Mouse (Mus musculus) heart, embryonic 15.5 days (tissue): ENCODE results near the gene Rdh7. TPM values are rescaled to one million over a fixed set of nuclear protein-coding genes. Genes with fewer than 3 reads are reported as not detected.
"Not testable (repeated sequence)": the region's sequence is repeated elsewhere in the genome, so short reads cannot be mapped to it uniquely, and the experiment has no call there.

Experiments
- ATAC-seq: fragments of 200-750 bp; cut with Nextera tagmentation; replicated peaks from 2 replicates; pipeline ENCODE4 v1.8.0; 2017; ENCODE audit warnings: low read depth, moderate TSS enrichment; ENCODE audit not compliant: insufficient number of reproducible peaks, insufficient read depth, low FRiP score
- H3K27ac ChIP-seq: fragments of 300-500 bp; sonication (generic); 2 replicates; pipeline ENCODE4 v1.5.1; 2015; ENCODE audit warnings: mild to moderate bottlenecking, inconsistent platforms
- H3K27me3 ChIP-seq: fragments of 300-500 bp; sonication (generic); 2 replicates; pipeline ENCODE4 v1.6.1; 2015; ENCODE audit warnings: inconsistent platforms
- H3K36me3 ChIP-seq: fragments of 300-500 bp; sonication (generic); 2 replicates; pipeline ENCODE4 v1.6.1; 2015; ENCODE audit warnings: mild to moderate bottlenecking, inconsistent platforms
- H3K4me1 ChIP-seq: fragments of 300-500 bp; sonication (generic); replicated peaks from 2 replicates; pipeline ENCODE4 v1.6.1; 2015; ENCODE audit warnings: inconsistent platforms
- H3K4me2 ChIP-seq: fragments of 300-500 bp; sonication (generic); 2 replicates; pipeline ENCODE4 v1.6.1; 2015; ENCODE audit warnings: inconsistent platforms, mild to moderate bottlenecking, moderate library complexity
- H3K4me3 ChIP-seq: fragments of 300-500 bp; sonication (generic); 2 replicates; pipeline ENCODE4 v1.5.1; 2015; ENCODE audit warnings: mild to moderate bottlenecking, inconsistent platforms
- H3K9ac ChIP-seq: fragments of 300-500 bp; sonication (generic); 2 replicates; pipeline ENCODE4 v1.6.1; 2015; ENCODE audit warnings: mild to moderate bottlenecking, inconsistent platforms
- H3K9me3 ChIP-seq: fragments of 300-500 bp; sonication (generic); replicated peaks from 2 replicates; pipeline ENCODE4 v1.6.1; 2016; ENCODE audit warnings: inconsistent platforms
- WGBS: fragments of 180-500 bp; shearing (Covaris S2); methylation state at CpG from one replicate; pipeline ENCODE4 v1.1.7; 2015; ENCODE audit warnings: mixed read lengths; 5-methylcytosine and 5-hydroxymethylcytosine counted together
- polyA plus RNA-seq: library from polyadenylated mRNA; unstranded; fragments of >200 nt; fragmentation: Nextera tagmentation; extraction: Ambion mirVana; gene quantifications from 2 replicates; pipeline ENCODE4 v1.2.1, GENCODE M21; 2015

Rdh7 gene
- polyA plus RNA-seq, 1 experiment from 2014 or later = not detected

- Histone ChIP-seq H3K9me3 (no peaks in the 10 kb centered on the region), H3K27ac (no peak overlapping the region), H3K27me3 (no peaks in the 10 kb centered on the region), H3K4me1 (no peaks in the 10 kb centered on the region), H3K36me3 (no peaks in the 10 kb centered on the region), H3K4me2 (no peak overlapping the region), H3K9ac (no peak overlapping the region), H3K4me3 (no peak overlapping the region)
- WGBS = 92% methylated on average over 1 of the region's 1 CpGs
- ATAC-seq = no peak
Observed at GRCm38 (mm10) chr10:127915578-127915977, 27.0 kb upstream of the Rdh7 start.

- Histone ChIP-seq H3K4me2 (no peak overlapping the region), H3K4me3 (no peak overlapping the region), H3K9me3 (no peaks in the 10 kb centered on the region), H3K27ac (no peak overlapping the region), H3K4me1 (peaks cover 4% of the 10 kb centered on the region; the same call in 1 of the 2 replicates), H3K36me3 (no peaks in the 10 kb centered on the region), H3K9ac (no peak overlapping the region), H3K27me3 (no peaks in the 10 kb centered on the region)
- ATAC-seq = no peak
Observed at GRCm38 (mm10) chr10:127907386-127907951, 18.9 kb upstream of the Rdh7 start.

GRCm38 (mm10) chr10:127906138-127906537 is 17.5 kb upstream of the Rdh7 start:
- Histone ChIP-seq H3K4me2 (no peak overlapping the region), H3K4me3 (no peak overlapping the region), H3K27ac (no peak overlapping the region), H3K4me1 (peaks cover 4% of the 10 kb centered on the region; the same call in 1 of the 2 replicates), H3K9me3 (no peaks in the 10 kb centered on the region), H3K27me3 (no peaks in the 10 kb centered on the region), H3K9ac (no peak overlapping the region), H3K36me3 (no peaks in the 10 kb centered on the region)
- 92% methylated on average over 2 of the region's 2 CpGs for WGBS
- no peak for ATAC-seq

GRCm38 (mm10) chr10:127904718-127905446 is 16.3 kb upstream of the Rdh7 start:
- Histone ChIP-seq H3K36me3 (no peaks in the 10 kb centered on the region), H3K27me3 (no peaks in the 10 kb centered on the region), H3K9ac (no peak overlapping the region), H3K4me3 (no peak overlapping the region), H3K4me2 (no peak overlapping the region), H3K27ac (no peak overlapping the region), H3K4me1 (peaks cover 4% of the 10 kb centered on the region; the same call in 1 of the 2 replicates), H3K9me3 (no peaks in the 10 kb centered on the region)
- WGBS = 47% methylated on average over 7 of the region's 7 CpGs
- no peak for ATAC-seq

GRCm38 (mm10) chr10:127903116-127903515 is 14.5 kb upstream of the Rdh7 start:
- H3K36me3 ChIP-seq = no peaks in the 10 kb centered on the region
- no peaks in the 10 kb centered on the region for H3K9me3 ChIP-seq
- H3K27me3 ChIP-seq = no peaks in the 10 kb centered on the region
- no peak overlapping the region for H3K27ac ChIP-seq
- H3K4me2 ChIP-seq = no peak overlapping the region
- 35% methylated on average over 1 of the region's 1 CpGs for WGBS
- H3K4me3 ChIP-seq = no peak overlapping the region
- peaks cover 4% of the 10 kb centered on the region; the same call in 1 of the 2 replicates for H3K4me1 ChIP-seq
- no peak for ATAC-seq
- H3K9ac ChIP-seq = no peak overlapping the region

- Histone ChIP-seq H3K27ac (no peak overlapping the region), H3K4me1 (peaks cover 4% of the 10 kb centered on the region; the same call in 1 of the 2 replicates), H3K27me3 (no peaks in the 10 kb centered on the region), H3K36me3 (no peaks in the 10 kb centered on the region), H3K4me2 (no peak overlapping the region), H3K9me3 (no peaks in the 10 kb centered on the region), H3K4me3 (no peak overlapping the region), H3K9ac (no peak overlapping the region)
- ATAC-seq = no peak
- WGBS = 67% methylated on average over 4 of the region's 4 CpGs
Observed at GRCm38 (mm10) chr10:127901751-127902150, 13.1 kb upstream of the Rdh7 start.

- no peak for ATAC-seq
- no peak overlapping the region for H3K4me3 ChIP-seq
- no peaks in the 10 kb centered on the region for H3K9me3 ChIP-seq
- H3K36me3 ChIP-seq = no peaks in the 10 kb centered on the region
- no peak overlapping the region for H3K27ac ChIP-seq
- no peaks in the 10 kb centered on the region; the same call in 1 of the 2 replicates for H3K4me1 ChIP-seq
- no peak overlapping the region for H3K4me2 ChIP-seq
- 58% methylated on average over 5 of the region's 5 CpGs for WGBS
- no peaks in the 10 kb centered on the region for H3K27me3 ChIP-seq
- H3K9ac ChIP-seq = no peak overlapping the region
Observed at GRCm38 (mm10) chr10:127899783-127900182, 11.2 kb upstream of the Rdh7 start.

GRCm38 (mm10) chr10:127898218-127898617 is 9.6 kb upstream of the Rdh7 start, which contains the start of gene Sdr9c7:
Sdr9c7 (plus strand) TSS chr10:127898518.
- no peak within 1 kb of the TSS for H3K27ac ChIP-seq
- no peaks in the 10 kb centered on the region for H3K27me3 ChIP-seq
- ATAC-seq = no peak
- H3K9ac ChIP-seq = no peak within 1 kb of the TSS
- no peaks in the 10 kb centered on the region for H3K4me1 ChIP-seq
- H3K4me3 ChIP-seq = no peak within 1 kb of the TSS
- no peaks in the 10 kb centered on the region for H3K9me3 ChIP-seq
- H3K4me2 ChIP-seq = no peak within 1 kb of the TSS
- 83% methylated on average over 2 of the region's 2 CpGs for whole genome bisulfite sequencing
- H3K36me3 ChIP-seq = no peaks in the 10 kb centered on the region

- no peak overlapping the region for H3K9ac ChIP-seq
- WGBS = 74% methylated on average over 3 of the region's 3 CpGs
- H3K27ac ChIP-seq = no peak overlapping the region
- H3K27me3 ChIP-seq = no peaks in the 10 kb centered on the region
- H3K4me3 ChIP-seq = no peak overlapping the region
- H3K4me2 ChIP-seq = no peak overlapping the region
- no peaks in the 10 kb centered on the region for H3K9me3 ChIP-seq
- no peak for ATAC-seq
- no peaks in the 10 kb centered on the region for H3K36me3 ChIP-seq
- no peaks in the 10 kb centered on the region for H3K4me1 ChIP-seq
Observed at GRCm38 (mm10) chr10:127897506-127897905, 8.9 kb upstream of the Rdh7 start.

GRCm38 (mm10) chr10:127896705-127897104 is 8.1 kb upstream of the Rdh7 start:
- Histone ChIP-seq H3K4me1 (no peaks in the 10 kb centered on the region), H3K9ac (no peak overlapping the region), H3K9me3 (no peaks in the 10 kb centered on the region), H3K4me3 (no peak overlapping the region), H3K27me3 (no peaks in the 10 kb centered on the region), H3K27ac (no peak overlapping the region), H3K36me3 (no peaks in the 10 kb centered on the region), H3K4me2 (no peak overlapping the region)
- 46% methylated on average over 5 of the region's 5 CpGs for WGBS
- no peak for ATAC-seq

- H3K9me3 ChIP-seq, H3K9ac ChIP-seq, H3K27ac ChIP-seq, H3K4me2 ChIP-seq, H3K4me1 ChIP-seq, H3K4me3 ChIP-seq, H3K36me3 ChIP-seq, H3K27me3 ChIP-seq, ATAC-seq: not testable (repeated sequence)
- WGBS = 46% methylated on average over 5 of the region's 5 CpGs
Observed at GRCm38 (mm10) chr10:127893163-127894022, 4.8 kb upstream of the Rdh7 start.
